Mouse (Mus musculus): ENCODE data around the gene Nfkbie.

The Nfkbie gene

GRCm38 (mm10) chr17:45555452-45556106 lies at the start of gene Nfkbie:
TSS of gene Nfkbie (plus strand) at chr17:45555703.
- DNase-seq (ENCODE audit: low read depth, low spot score), result peak; percentile 87

GRCm38 (mm10) chr17:45505941-45506465 lies 49.5 kb upstream of the Nfkbie start:
- no peak for DNase-seq (ENCODE audit: low read depth, low spot score)

- DNase-seq (ENCODE audit: low read depth, low spot score), result peak; percentile 92
Observed at GRCm38 (mm10) chr17:45506700-45507189, 48.8 kb upstream of the Nfkbie start, which contains the start of gene Aars2. TSS of gene Aars2 (plus strand) at chr17:45506841.

GRCm38 (mm10) chr17:45510871-45511270 lies 44.6 kb upstream of the Nfkbie start:
- DNase-seq (ENCODE audit: low read depth, low spot score), result no peak

- DNase-seq (ENCODE audit: low read depth, low spot score), result no peak
Observed at GRCm38 (mm10) chr17:45511757-45512156, 43.7 kb upstream of the Nfkbie start.

- no peak for DNase-seq (ENCODE audit: low read depth, low spot score)
Observed at GRCm38 (mm10) chr17:45515204-45515726, 40.2 kb upstream of the Nfkbie start.

- no peak for DNase-seq (ENCODE audit: low read depth, low spot score)
Observed at GRCm38 (mm10) chr17:45515806-45516205, 39.7 kb upstream of the Nfkbie start.

- DNase-seq (ENCODE audit: low read depth, low spot score), result peak; percentile 74
Observed at GRCm38 (mm10) chr17:45516488-45516887, 39.0 kb upstream of the Nfkbie start.

- DNase-seq (ENCODE audit: low read depth, low spot score), result no peak
Observed at GRCm38 (mm10) chr17:45517135-45517534, 38.4 kb upstream of the Nfkbie start.

GRCm38 (mm10) chr17:45517549-45518215 lies 37.8 kb upstream of the Nfkbie start:
- no peak for DNase-seq (ENCODE audit: low read depth, low spot score)

GRCm38 (mm10) chr17:45518766-45519475 lies 36.6 kb upstream of the Nfkbie start:
- no peak for DNase-seq (ENCODE audit: low read depth, low spot score)

GRCm38 (mm10) chr17:45520136-45520535 lies 35.4 kb upstream of the Nfkbie start:
- no peak for DNase-seq (ENCODE audit: low read depth, low spot score)

- DNase-seq (ENCODE audit: low read depth, low spot score), result peak; percentile 74
Observed at GRCm38 (mm10) chr17:45523263-45523662, 32.2 kb upstream of the Nfkbie start, which contains the start of gene Tcte1. TSS of gene Tcte1 (plus strand) at chr17:45523434.

- DNase-seq (ENCODE audit: low read depth, low spot score), result no peak
Observed at GRCm38 (mm10) chr17:45524961-45525360, 30.5 kb upstream of the Nfkbie start.

- no peak for DNase-seq (ENCODE audit: low read depth, low spot score)
Observed at GRCm38 (mm10) chr17:45526571-45526970, 28.9 kb upstream of the Nfkbie start.

GRCm38 (mm10) chr17:45530346-45530782 lies 25.1 kb upstream of the Nfkbie start:
- no peak for DNase-seq (ENCODE audit: low read depth, low spot score)

- no peak for DNase-seq (ENCODE audit: low read depth, low spot score)
Observed at GRCm38 (mm10) chr17:45532896-45533295, 22.6 kb upstream of the Nfkbie start.

GRCm38 (mm10) chr17:45536264-45536663 lies 19.2 kb upstream of the Nfkbie start:
- no peak for DNase-seq (ENCODE audit: low read depth, low spot score)

GRCm38 (mm10) chr17:45538394-45538793 lies 17.1 kb upstream of the Nfkbie start:
- DNase-seq (ENCODE audit: low read depth, low spot score), result no peak

- DNase-seq (ENCODE audit: low read depth, low spot score), result no peak
Observed at GRCm38 (mm10) chr17:45539664-45540063, 15.8 kb upstream of the Nfkbie start.

- DNase-seq (ENCODE audit: low read depth, low spot score), result no peak
Observed at GRCm38 (mm10) chr17:45542129-45542528, 13.4 kb upstream of the Nfkbie start.

GRCm38 (mm10) chr17:45542705-45543104 lies 12.8 kb upstream of the Nfkbie start:
- DNase-seq (ENCODE audit: low read depth, low spot score), result no peak

All from forelimb bud, embryonic 11.5 days (tissue).